Mouse (Mus musculus) liver, embryonic 16.5 days (tissue): Measurements from ENCODE around the gene C1qb. TPM values are rescaled to one million over a fixed set of nuclear protein-coding genes. Genes with fewer than 3 reads are reported as not detected.

Source experiments
- ATAC-seq: fragments of 200-750 bp; cut with Nextera tagmentation; 2 replicates; pipeline ENCODE4 v1.8.0; 2017; ENCODE audit warnings: low read depth, mild to moderate bottlenecking, moderate number of reproducible peaks, moderate library complexity
- H3K27ac ChIP-seq: fragments of 300-500 bp; sonication (generic); 2 replicates; pipeline ENCODE4 v1.5.1; 2014; ENCODE audit warnings: mild to moderate bottlenecking, low read length
- H3K27me3 ChIP-seq: fragments of 300-500 bp; sonication (generic); 2 replicates; pipeline ENCODE4 v1.6.1; 2014; ENCODE audit warnings: low read depth, low read length, mixed read lengths; ENCODE audit not compliant: control insufficient read depth, insufficient read depth
- H3K36me3 ChIP-seq: fragments of 300-500 bp; sonication (generic); 2 replicates; pipeline ENCODE4 v1.6.1; 2014; ENCODE audit warnings: mild to moderate bottlenecking; ENCODE audit not compliant: control insufficient read depth, insufficient read depth
- H3K4me1 ChIP-seq: fragments of 300-500 bp; sonication (generic); 2 replicates; pipeline ENCODE4 v1.6.1; 2014; ENCODE audit warnings: low read depth, low read length, mixed read lengths; ENCODE audit not compliant: control insufficient read depth
- H3K4me2 ChIP-seq: fragments of 300-500 bp; sonication (generic); 2 replicates; pipeline ENCODE4 v1.6.1; 2014; ENCODE audit warnings: low read depth, low read length, mixed read lengths
- H3K4me3 ChIP-seq: fragments of 300-500 bp; sonication (generic); 2 replicates; pipeline ENCODE4 v1.5.1; 2014; ENCODE audit warnings: low read depth, mild to moderate bottlenecking, low read length
- H3K9ac ChIP-seq: fragments of 300-500 bp; sonication (generic); 2 replicates; pipeline ENCODE4 v1.6.1; 2014; ENCODE audit warnings: low read depth, low read length
- H3K9me3 ChIP-seq: fragments of 300-500 bp; sonication (generic); replicated peaks from 2 replicates; pipeline ENCODE4 v1.6.1; 2016; ENCODE audit warnings: low read length; ENCODE audit not compliant: control insufficient read depth
- WGBS: fragments of 180-500 bp; shearing (Covaris S2); extraction: QIAGEN DNeasy Blood & Tissue Kit; methylation state at CpG from one replicate; pipeline ENCODE4 v1.1.7; 2014; ENCODE audit not compliant: insufficient replicate concordance; 5-methylcytosine and 5-hydroxymethylcytosine counted together
- polyA plus RNA-seq: library from polyadenylated mRNA; unstranded; fragments of >200 nt; fragmentation: Nextera tagmentation; extraction: Ambion mirVana; gene quantifications from 2 replicates; pipeline ENCODE4 v1.2.1, GENCODE M21; 2015

C1qb gene
- polyA plus RNA-seq, 1 experiment from 2014 or later: 142 TPM

DNA sequence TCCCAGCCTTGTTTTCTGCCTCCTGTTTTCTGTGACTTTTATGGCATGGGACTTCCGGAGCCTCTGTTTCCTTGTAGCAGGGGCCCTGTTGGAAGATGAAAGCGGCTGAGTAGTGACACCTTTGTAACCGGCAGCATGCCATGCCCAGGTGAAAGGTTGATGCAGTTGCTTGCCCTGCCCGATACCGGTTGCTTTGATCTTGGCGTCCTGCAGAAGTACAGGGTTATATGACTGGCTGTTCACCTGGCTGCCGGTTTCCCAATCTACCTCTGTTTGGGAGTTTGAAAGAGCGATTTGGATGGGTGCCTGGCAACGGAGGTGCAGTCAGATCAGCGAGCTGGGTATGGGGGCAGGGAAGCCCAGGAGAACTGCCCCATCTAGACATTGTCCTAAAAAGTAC lies 43.2 kb downstream of the C1qb start:
- Histone ChIP-seq H3K27me3 (peaks cover 20% of the 10 kb centered on the region), H3K4me2 (no peak overlapping the region), H3K4me3 (no peak overlapping the region), H3K4me1 (no peaks in the 10 kb centered on the region), H3K9me3 (no peaks in the 10 kb centered on the region), H3K9ac (no peak overlapping the region), H3K27ac (no peak overlapping the region), H3K36me3 (no peaks in the 10 kb centered on the region)
- no peak for ATAC-seq
- 65% methylated on average over 10 of the region's 10 CpGs for WGBS

- Histone ChIP-seq H3K4me1 (no peaks in the 10 kb centered on the region), H3K4me3 (no peak overlapping the region), H3K27me3 (peaks cover 27% of the 10 kb centered on the region), H3K36me3 (no peaks in the 10 kb centered on the region), H3K9me3 (no peaks in the 10 kb centered on the region), H3K9ac (no peak overlapping the region), H3K4me2 (no peak overlapping the region), H3K27ac (no peak overlapping the region)
- 23% methylated on average over 4 of the region's 4 CpGs for WGBS
- no peak for ATAC-seq
Measured at GRCm38 (mm10) chr4:136842033-136842432, 44.0 kb downstream of the C1qb start.

DNA sequence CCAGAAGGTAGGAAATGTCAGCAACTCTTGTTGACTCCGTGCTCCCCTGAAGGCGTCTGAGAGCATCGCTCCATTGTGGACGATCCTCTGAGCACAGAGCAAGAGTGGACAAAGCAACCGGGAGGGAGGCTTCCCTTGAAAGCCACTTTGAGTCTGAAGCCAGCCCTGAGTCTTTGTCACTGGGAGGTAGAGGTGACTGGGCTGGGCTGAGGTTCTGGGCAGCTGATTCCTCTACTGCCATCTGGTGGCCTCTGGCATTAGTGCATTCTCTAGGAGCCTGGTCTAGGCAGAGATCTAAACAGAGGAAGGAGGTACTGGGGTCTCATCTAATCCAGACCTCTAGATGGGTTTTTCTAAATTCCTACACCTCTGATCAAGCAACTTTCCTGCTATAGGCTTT lies 44.9 kb downstream of the C1qb start:
- no peaks in the 10 kb centered on the region for H3K9me3 ChIP-seq
- no peak overlapping the region for H3K27ac ChIP-seq
- no peak overlapping the region for H3K4me3 ChIP-seq
- no peaks in the 10 kb centered on the region for H3K36me3 ChIP-seq
- no peak overlapping the region for H3K4me2 ChIP-seq
- peaks cover 37% of the 10 kb centered on the region for H3K27me3 ChIP-seq
- no peak for ATAC-seq
- H3K4me1 ChIP-seq: no peaks in the 10 kb centered on the region; the same call in none of the 2 replicates
- 9% methylated on average over 5 of the region's 5 CpGs for WGBS
- no peak overlapping the region for H3K9ac ChIP-seq

- no peak overlapping the region for H3K4me3 ChIP-seq
- H3K4me1 ChIP-seq: peaks cover 2% of the 10 kb centered on the region
- no peak for ATAC-seq
- peaks cover 63% of the 10 kb centered on the region for H3K27me3 ChIP-seq
- H3K9me3 ChIP-seq: no peaks in the 10 kb centered on the region
- WGBS: 45% methylated on average over 9 of the region's 9 CpGs
- no peak overlapping the region for H3K4me2 ChIP-seq
- no peak overlapping the region for H3K9ac ChIP-seq
- no peaks in the 10 kb centered on the region for H3K36me3 ChIP-seq
- H3K27ac ChIP-seq: no peak overlapping the region
Measured at GRCm38 (mm10) chr4:136838462-136838861, 47.5 kb downstream of the C1qb start.

- Histone ChIP-seq H3K36me3 (no peaks in the 10 kb centered on the region), H3K9me3 (no peaks in the 10 kb centered on the region), H3K4me2 (no peak overlapping the region), H3K4me3 (no peak overlapping the region), H3K9ac (no peak overlapping the region), H3K27ac (no peak overlapping the region), H3K27me3 (peaks cover 67% of the 10 kb centered on the region), H3K4me1 (peaks cover 2% of the 10 kb centered on the region)
- 52% methylated on average over 9 of the region's 9 CpGs for WGBS
- no peak for ATAC-seq
Measured at GRCm38 (mm10) chr4:136838026-136838425, 48.0 kb downstream of the C1qb start.

DNA sequence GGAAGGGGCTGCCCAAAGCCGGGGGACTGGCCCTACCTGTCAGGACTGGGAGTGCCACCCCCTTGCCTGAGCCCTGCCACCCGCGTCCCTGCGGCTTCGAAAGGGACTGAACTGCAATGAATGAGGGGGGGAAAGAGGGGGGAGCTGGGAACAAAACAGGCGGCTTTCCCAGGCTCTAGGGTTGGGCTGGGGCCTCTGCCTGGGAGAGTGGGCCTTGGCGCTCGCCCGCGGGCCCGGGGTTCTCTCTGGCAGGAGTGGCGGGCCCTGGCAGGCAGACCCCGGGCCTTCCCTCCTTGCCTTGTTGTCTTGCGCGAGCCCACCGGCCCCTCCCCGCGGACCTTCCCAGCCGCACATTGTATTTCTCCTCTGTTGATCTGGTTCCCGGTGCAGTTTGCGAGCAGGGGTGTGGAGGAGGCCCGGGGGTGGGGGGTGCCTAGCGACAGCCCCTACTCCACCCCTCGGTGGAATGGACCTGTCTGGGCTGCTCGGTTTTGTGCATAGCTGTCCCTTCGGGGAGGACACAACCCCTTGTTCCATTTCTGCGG lies 49.5 kb downstream of the C1qb start:
- Histone ChIP-seq H3K27ac (no peak overlapping the region), H3K36me3 (no peaks in the 10 kb centered on the region), H3K4me3 (peak overlapping the region; percentile 55), H3K9ac (no peak overlapping the region), H3K27me3 (peaks cover 72% of the 10 kb centered on the region), H3K4me2 (peak overlapping the region; percentile 68), H3K9me3 (no peaks in the 10 kb centered on the region), H3K4me1 (peaks cover 2% of the 10 kb centered on the region)
- no peak for ATAC-seq
- 2% methylated on average over 27 of the region's 27 CpGs for WGBS

- Histone ChIP-seq H3K4me2 (peak within 1 kb of the TSS; percentile 68), H3K9me3 (no peaks in the 10 kb centered on the region), H3K9ac (no peak within 1 kb of the TSS; the same call in 1 of the 2 replicates), H3K4me3 (peak within 1 kb of the TSS; percentile 55), H3K27ac (no peak within 1 kb of the TSS), H3K36me3 (no peaks in the 10 kb centered on the region), H3K27me3 (peaks cover 77% of the 10 kb centered on the region), H3K4me1 (peaks cover 2% of the 10 kb centered on the region)
- under 1% methylated on average over 64 of the region's 88 CpGs for WGBS
- ATAC-seq: no peak
Measured at GRCm38 (mm10) chr4:136835621-136836386, 50.2 kb downstream of the C1qb start, which contains the start of gene Ephb2. TSS of gene Ephb2 (minus strand) at chr4:136835988.

DNA sequence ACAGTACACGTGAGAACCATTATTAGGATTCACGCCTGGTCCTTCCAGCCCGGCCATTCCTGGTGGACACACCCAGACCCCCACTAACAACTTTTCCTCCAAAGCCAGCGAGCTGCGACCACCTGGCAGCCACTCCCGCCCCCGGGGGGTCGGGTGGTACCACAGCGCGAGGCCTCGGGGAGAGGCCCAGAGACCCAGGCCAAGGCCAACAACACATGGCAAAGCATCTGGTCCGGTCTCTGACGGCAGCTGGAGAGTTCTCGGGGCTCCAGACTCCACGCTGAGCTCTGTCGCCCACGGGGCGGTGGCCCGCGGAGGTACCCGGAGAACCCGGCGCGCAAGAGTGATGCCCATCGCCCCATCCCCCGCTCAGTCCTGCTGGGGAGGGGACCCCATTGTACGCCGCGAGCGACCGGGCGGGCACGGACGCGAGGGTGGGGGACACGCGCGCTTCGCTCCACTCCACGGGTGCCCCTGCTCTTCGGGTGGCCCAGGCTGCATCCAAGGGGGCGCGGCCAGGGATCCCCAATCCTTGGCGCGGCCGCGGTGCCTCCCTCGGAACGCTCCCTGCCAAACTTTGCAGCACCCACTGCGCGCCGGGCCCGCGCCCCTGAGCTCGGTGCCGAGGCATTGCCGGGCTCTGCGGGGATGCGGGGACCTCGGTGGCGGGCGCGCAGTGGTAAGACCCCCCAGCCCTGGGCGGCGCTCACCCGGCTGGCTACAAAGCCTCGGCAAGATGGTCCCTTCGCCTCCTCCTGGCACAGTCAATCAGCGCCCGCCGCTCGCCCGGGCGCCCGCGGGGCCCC lies 51.0 kb downstream of the C1qb start:
- peaks cover 72% of the 10 kb centered on the region for H3K27me3 ChIP-seq
- peaks cover 2% of the 10 kb centered on the region for H3K4me1 ChIP-seq
- no peaks in the 10 kb centered on the region for H3K36me3 ChIP-seq

More for the DNA sequence above, 51.0 kb downstream of the C1qb start:
- no peak overlapping the region for H3K27ac ChIP-seq
- 2% methylated on average over 73 of the region's 76 CpGs for WGBS
- peak overlapping the region; percentile 68 for H3K4me2 ChIP-seq
- no peak for ATAC-seq
- no peak overlapping the region; the same call in 1 of the 2 replicates for H3K9ac ChIP-seq
- no peaks in the 10 kb centered on the region for H3K9me3 ChIP-seq
- peak overlapping the region; percentile 55 for H3K4me3 ChIP-seq
